Mouse (Mus musculus) heart, postnatal 10 days (tissue): Measurements from ENCODE around the gene Prkaa1. TPM values are rescaled to one million over a fixed set of nuclear protein-coding genes. Genes with fewer than 3 reads are reported as not detected.

Experiments used
- total RNA-seq, 2 experiments: library from RNA; stranded (reverse); gene quantifications; 2 replicates each; pipeline ENCODE4 v1.2.3; 2021

Gene Prkaa1
- total RNA-seq, 2 experiments from 2014 or later, result 16.9 to 18.4 TPM

Other genes with a start within 250 kb of the Prkaa1 start
- gene Mroh2b, start 245.1 kb upstream of the Prkaa1 start, total RNA-seq, result not detected
- gene C7, start 80.1 kb upstream of the Prkaa1 start, total RNA-seq, result under 1 TPM; 0.19 to 0.27 TPM
- 1 to 10 TPM; 5.6 to 6.7 TPM for gene Card6, start 35.3 kb upstream of the Prkaa1 start, total RNA-seq
- 100 to 1,000 TPM; 233 to 262 TPM for gene Rpl37, start 27.2 kb upstream of the Prkaa1 start, total RNA-seq
- gene Ttc33, start 41.7 kb downstream of the Prkaa1 start, total RNA-seq, result 10 to 100 TPM; 28.4 to 29.2 TPM
- gene Ptger4, start 100.3 kb downstream of the Prkaa1 start, total RNA-seq, result 1 to 10 TPM; 4.5 to 4.6 TPM